Mouse (Mus musculus) ZHBTc4 (cell line): ENCODE data around the gene Supt4a.

Experiments
- DNase-seq: peaks from one replicate; pipeline ENCODE4 v3.0.0-alpha.2; 2011; ENCODE audit warnings: low read depth, low spot score

Gene Supt4a

GRCm38 (mm10) chr11:87737175-87737740 lies at the start of gene Supt4a:
Gene Supt4a, plus strand, starts transcription at chr11:87737552.
- DNase-seq: peak; percentile 99

GRCm38 (mm10) chr11:87688478-87689203 lies 48.7 kb upstream of the Supt4a start:
- no peak for DNase-seq

GRCm38 (mm10) chr11:87689402-87689808 lies 47.9 kb upstream of the Supt4a start:
- no peak for DNase-seq

GRCm38 (mm10) chr11:87690054-87690740 lies 47.2 kb upstream of the Supt4a start:
- peak; percentile 50 for DNase-seq

GRCm38 (mm10) chr11:87697131-87697682 lies 40.1 kb upstream of the Supt4a start:
- no peak for DNase-seq

- DNase-seq: no peak
Observed at GRCm38 (mm10) chr11:87698126-87698525, 39.2 kb upstream of the Supt4a start.

- no peak for DNase-seq
Observed at GRCm38 (mm10) chr11:87701108-87701507, 36.2 kb upstream of the Supt4a start.

GRCm38 (mm10) chr11:87701877-87702620 lies 35.3 kb upstream of the Supt4a start:
- DNase-seq: no peak

GRCm38 (mm10) chr11:87703654-87704053 lies 33.7 kb upstream of the Supt4a start:
- DNase-seq: no peak

GRCm38 (mm10) chr11:87704289-87704688 lies 33.1 kb upstream of the Supt4a start:
- no peak for DNase-seq

GRCm38 (mm10) chr11:87707570-87707969 lies 29.8 kb upstream of the Supt4a start:
- peak; percentile 28 for DNase-seq

- no peak for DNase-seq
Observed at GRCm38 (mm10) chr11:87708979-87709378, 28.4 kb upstream of the Supt4a start.

- peak; percentile 63 for DNase-seq
Observed at GRCm38 (mm10) chr11:87709513-87710261, 27.7 kb upstream of the Supt4a start.

GRCm38 (mm10) chr11:87710262-87710615 lies 27.1 kb upstream of the Supt4a start:
- no peak for DNase-seq

GRCm38 (mm10) chr11:87712188-87712587 lies 25.2 kb upstream of the Supt4a start:
- no peak for DNase-seq

- peak; percentile 40 for DNase-seq
Observed at GRCm38 (mm10) chr11:87715999-87716398, 21.4 kb upstream of the Supt4a start.

GRCm38 (mm10) chr11:87719526-87719925 lies 17.8 kb upstream of the Supt4a start:
- no peak for DNase-seq

- DNase-seq: peak; percentile 67
Observed at GRCm38 (mm10) chr11:87720324-87720723, 17.0 kb upstream of the Supt4a start.

GRCm38 (mm10) chr11:87720839-87721238 lies 16.5 kb upstream of the Supt4a start:
- DNase-seq: peak; percentile 38

GRCm38 (mm10) chr11:87722168-87722567 lies 15.2 kb upstream of the Supt4a start:
- DNase-seq: no peak

- no peak for DNase-seq
Observed at GRCm38 (mm10) chr11:87722891-87723290, 14.5 kb upstream of the Supt4a start.
